Comparison of ENCODE assay signal across 1 mouse cellular context in genomic region chr10:128408591-128409535, GRCm38 (mm10).
TF ChIP-seq lines count a peak whose summit lies in the region.

No protein-coding gene starts in this region.

TF ChIP-seq in MEL, 35 proteins besides CTCF, POLR2A, EP300 and RAD21:
- TF ChIP-seq POLR2AphosphoS2 (IDR thresholded peaks at IDR 0.05; ENCODE audit: low read length) (no peak), ZKSCAN1 (IDR thresholded peaks at IDR 0.05; ENCODE audit: low read depth, low read length) (no peak), E2F4 (IDR thresholded peaks at IDR 0.05; ENCODE audit: borderline replicate concordance, low read depth, low read length) (no peak), CHD2 (IDR thresholded peaks at IDR 0.05; ENCODE audit: low read length) (no peak), MYB (IDR thresholded peaks at IDR 0.05; ENCODE audit: low read depth, low read length) (no peak), HCFC1 (IDR thresholded peaks at IDR 0.05; ENCODE audit: low read depth, low read length) (no peak), NELFE (IDR thresholded peaks at IDR 0.05; ENCODE audit: low read depth, low read length) (peak; percentile 21; the same call in 1 of the 2 replicates), UBTF (IDR thresholded peaks at IDR 0.05; ENCODE audit: borderline replicate concordance, insufficient read depth, low read depth, low read length) (no peak), RCOR1 (IDR thresholded peaks at IDR 0.05; ENCODE audit: low read depth, low read length) (no peak), MAFK (IDR thresholded peaks at IDR 0.05; ENCODE audit: borderline replicate concordance, low read depth, low read length) (no peak), ELF1 (IDR thresholded peaks at IDR 0.05; ENCODE audit: low read depth, low read length) (no peak), USF1 (IDR thresholded peaks at IDR 0.05; ENCODE audit: low read depth, low read length) (no peak), MEF2A (IDR thresholded peaks at IDR 0.05; ENCODE audit: extremely low read depth, insufficient replicate concordance, low read depth, low read length, poor library complexity, severe bottlenecking) (no peak), BHLHE40 (IDR thresholded peaks at IDR 0.05; ENCODE audit: borderline replicate concordance, low read depth, low read length) (no peak), ZNF384 (IDR thresholded peaks at IDR 0.05; ENCODE audit: low read depth, low read length) (no peak), ETS1 (IDR thresholded peaks at IDR 0.05; ENCODE audit: low read depth, low read length) (no peak), JUND (IDR thresholded peaks at IDR 0.05; ENCODE audit: low read depth, low read length) (no peak), GATA1 (IDR thresholded peaks at IDR 0.05; ENCODE audit: low read depth, low read length) (peak; percentile 7; the same call in 1 of the 2 replicates), MXI1 (IDR thresholded peaks at IDR 0.05; ENCODE audit: low read depth, low read length) (peak; percentile 77), TCF12 (IDR thresholded peaks at IDR 0.05; ENCODE audit: low read depth, low read length) (0 out of 2 replicates have a peak, but pooled peaks have one; percentile 21), TBP (IDR thresholded peaks at IDR 0.05; ENCODE audit: low read depth, low read length) (no peak), MAZ (IDR thresholded peaks at IDR 0.05; ENCODE audit: low read depth, low read length) (no peak), MAX (IDR thresholded peaks at IDR 0.05; ENCODE audit: low read length) (no peak; the same call in none of the 2 replicates), ZMIZ1 (IDR thresholded peaks at IDR 0.05; ENCODE audit: low read depth, low read length) (no peak), KAT2A (conservative IDR thresholded peaks at IDR 0.05; ENCODE audit: low read depth, low read length) (no peak), USF2 (IDR thresholded peaks at IDR 0.05; ENCODE audit: borderline replicate concordance in 1 of 2, insufficient read depth in 1 of 2, low read depth in 1 of 2, low read length in 2 of 2) (no peak), TAL1 (IDR thresholded peaks at IDR 0.05; ENCODE audit: low read length) (no peak), GABPA (IDR thresholded peaks at IDR 0.05; ENCODE audit: low read depth, low read length) (no peak), SMC3 (IDR thresholded peaks at IDR 0.05; ENCODE audit: low read depth, low read length) (no peak), ZC3H11A (IDR thresholded peaks at IDR 0.05; ENCODE audit: low read depth, low read length) (no peak), CHD1 (IDR thresholded peaks at IDR 0.05; ENCODE audit: low read depth, low read length) (0 out of 2 replicates have a peak, but pooled peaks have one; percentile 51), MYC (IDR thresholded peaks at IDR 0.05; ENCODE audit: low read depth, low read length) (no peak), NRF1 (IDR thresholded peaks at IDR 0.05; ENCODE audit: insufficient read depth, low read depth, low read length, poor library complexity, severe bottlenecking) (peak; percentile 69), POLR2AphosphoS5 (IDR thresholded peaks at IDR 0.05; ENCODE audit: borderline replicate concordance, low read depth, low read length) (no peak), SIN3A (IDR thresholded peaks at IDR 0.05; ENCODE audit: low read length) (peak; percentile 47; the same call in 1 of the 2 replicates)
